Mouse (Mus musculus): Measurements from ENCODE around the gene Gpr132.

DNA sequence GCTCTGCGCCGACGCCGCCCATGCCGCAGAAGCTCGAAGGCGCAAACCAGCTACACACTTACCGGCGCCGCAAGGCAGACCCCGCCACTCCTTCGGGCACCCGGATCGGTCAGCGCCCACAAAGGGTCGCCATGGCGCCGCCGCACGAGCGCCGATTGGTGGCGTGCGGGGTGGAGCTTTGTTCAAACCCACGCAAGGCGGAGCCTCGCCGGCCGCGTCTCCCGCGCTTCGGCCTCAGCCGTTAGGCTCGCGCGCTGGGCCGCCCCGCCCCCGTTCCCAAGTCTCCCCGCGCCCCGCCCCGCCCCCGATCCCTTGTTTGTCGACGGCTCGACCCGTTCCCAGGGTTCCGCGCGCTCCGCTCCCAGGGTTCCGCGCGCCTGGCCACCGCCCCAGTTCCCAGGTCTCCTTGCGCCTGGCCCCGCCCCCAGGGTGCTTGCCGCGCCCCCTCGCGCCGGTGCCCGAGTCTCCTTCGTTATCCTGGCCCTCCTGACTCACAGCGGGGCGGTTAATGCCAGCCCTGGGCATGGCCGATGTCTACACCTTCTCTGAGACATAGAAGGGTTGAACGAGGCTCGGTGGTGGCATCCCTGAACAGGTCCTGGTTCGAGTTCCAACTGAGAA is 38.7 kb downstream of the Gpr132 start, which contains the start of gene Cdca4:
- TF ChIP-seq CTCF (conservative IDR thresholded peaks at IDR 0.05; ENCODE audit: insufficient read depth, insufficient read length, low read depth, low read length) (0 out of 2 replicates have a peak, but pooled peaks have one; percentile 3), POLR2A (IDR thresholded peaks at IDR 0.05; ENCODE audit: low read depth, low read length) (peak; percentile 27)

Measured in kidney, adult 2 months (tissue).